Mouse (Mus musculus) G1E (cell line): ENCODE measurements at regions not wholly inside any gene's neighbourhood (a gene's known extent, or its start where the extent isn't known, plus 50 kb on each side); places are given as distances from the start of the nearest gene placed in this dataset.

ENCODE experiments used
- CTCF ChIP-seq: IDR thresholded peaks from 2 replicates; pipeline ENCODE4 v1.5.1; 2012; ENCODE audit warnings: low read depth, low read length, inconsistent platforms, mixed read lengths
- GATA1 ChIP-seq: IDR thresholded peaks from 2 replicates; pipeline ENCODE4 v1.6.1; 2012; ENCODE audit warnings: borderline replicate concordance, low read length, inconsistent platforms, mixed read lengths
- GATA2 ChIP-seq: IDR thresholded peaks from 2 replicates; pipeline ENCODE4 v1.6.1; 2012; ENCODE audit warnings: low read depth, low read length, inconsistent platforms, borderline replicate concordance
- POLR2AphosphoS5 ChIP-seq: IDR thresholded peaks from 2 replicates; pipeline ENCODE4 v1.6.1; 2012; ENCODE audit warnings: low read depth, low read length, inconsistent platforms; ENCODE audit not compliant: insufficient replicate concordance
- TAL1 ChIP-seq: conservative IDR thresholded peaks from 2 replicates; pipeline ENCODE4 v1.6.1; 2012; ENCODE audit warnings: low read depth, low read length, inconsistent platforms, mixed read lengths

DNA sequence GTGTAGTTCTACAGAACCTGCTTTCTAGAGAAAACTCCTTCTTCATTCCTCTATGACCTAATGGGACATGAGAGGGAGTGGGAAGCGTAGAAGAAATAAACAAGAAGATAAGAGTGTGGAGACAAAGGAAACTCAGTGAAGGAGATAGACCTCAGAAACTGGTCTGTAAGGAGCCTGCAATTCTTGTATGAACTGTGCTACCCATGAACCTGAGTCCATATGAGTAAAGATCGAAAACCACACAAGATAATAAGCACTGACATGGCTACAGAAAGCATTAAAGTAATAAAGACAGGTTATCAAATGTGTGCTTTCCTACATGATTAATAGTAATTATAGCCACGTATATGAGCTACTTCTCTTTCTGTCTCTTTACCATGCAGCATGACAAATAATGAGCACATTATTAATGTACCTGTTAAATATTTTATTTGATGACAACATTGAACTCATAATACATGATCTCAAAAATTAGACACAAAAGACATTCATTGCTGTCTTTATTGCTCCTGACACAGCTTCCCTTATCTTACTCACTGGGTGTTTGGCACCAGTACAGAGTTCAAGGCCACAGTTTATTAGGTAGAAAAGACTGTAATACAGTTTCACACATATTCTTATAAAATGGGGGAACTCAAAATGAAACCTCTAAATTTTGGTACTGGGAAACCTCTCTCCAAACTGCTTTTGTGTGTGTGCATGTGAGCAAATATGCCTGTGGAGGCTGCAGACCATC, 67.0 kb upstream of the Tle4 start:
- TF ChIP-seq CTCF: no peak
- no peak for TF ChIP-seq POLR2AphosphoS5
- no peak for TF ChIP-seq GATA1
- TF ChIP-seq GATA2: no peak
- TF ChIP-seq TAL1: no peak
